Mouse (Mus musculus) cerebral cortex, adult 2 months (tissue): Measurements from ENCODE around the gene Lrrc9.

Source experiments
- WGBS: fragments of 180-500 bp; shearing (Covaris S2); methylation state at CpG from one replicate; pipeline ENCODE4 v1.1.7; 2018; 5-methylcytosine and 5-hydroxymethylcytosine counted together

Lrrc9 gene

GRCm38 (mm10) chr12:72441839-72442576 is at the start of gene Lrrc9:
Gene Lrrc9 (plus strand): TSS chr12:72441866.
- WGBS, result 6% methylated on average over 31 of the region's 31 CpGs

GRCm38 (mm10) chr12:72393046-72393805 is 48.4 kb upstream of the Lrrc9 start:
- WGBS, result 59% methylated on average over 13 of the region's 13 CpGs

DNA sequence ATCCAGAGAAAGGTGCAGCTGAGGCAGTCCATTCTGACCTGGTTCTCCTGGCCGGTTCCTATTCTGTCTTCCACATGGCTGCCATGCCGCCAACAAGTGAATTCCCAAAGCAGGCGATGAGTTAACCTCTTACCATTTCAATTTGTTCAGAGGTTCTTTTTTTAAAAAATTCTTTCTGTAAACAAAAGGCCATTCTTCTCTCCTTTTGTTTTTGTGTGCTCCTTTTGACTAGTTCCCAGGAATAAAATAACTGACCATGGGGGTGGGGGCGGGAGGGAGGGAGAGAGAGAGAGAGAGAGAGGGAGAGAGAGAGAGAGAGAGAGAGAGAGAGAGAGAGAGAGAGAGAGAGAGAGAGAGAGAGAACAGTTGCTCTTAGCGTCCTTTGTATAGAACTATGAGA is 36.6 kb upstream of the Lrrc9 start:
- WGBS, result 43% methylated on average over 5 of the region's 5 CpGs

DNA sequence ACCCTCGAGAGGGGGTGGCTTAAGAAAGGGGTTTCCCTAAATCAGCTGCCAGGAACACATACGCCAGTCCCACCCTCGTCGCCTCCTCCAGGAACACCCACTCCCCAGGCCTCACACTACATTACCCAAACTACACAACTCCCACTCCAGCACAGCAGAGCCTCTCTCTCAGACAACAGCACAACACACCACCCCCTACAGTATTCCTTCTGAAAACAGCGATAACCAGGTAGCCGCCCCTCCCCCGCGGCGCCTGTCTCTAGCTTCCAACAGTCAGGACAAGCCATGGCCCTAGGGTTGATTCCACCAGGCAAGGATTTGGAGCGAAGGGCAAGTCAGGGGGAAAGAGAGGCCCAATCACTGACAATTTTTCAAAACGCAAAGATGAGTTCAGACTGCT is 34.5 kb upstream of the Lrrc9 start:
- WGBS, result 14% methylated on average over 11 of the region's 11 CpGs

- 2% methylated on average over 17 of the region's 17 CpGs for WGBS
Observed at GRCm38 (mm10) chr12:72407721-72408110, 34.0 kb upstream of the Lrrc9 start.

DNA sequence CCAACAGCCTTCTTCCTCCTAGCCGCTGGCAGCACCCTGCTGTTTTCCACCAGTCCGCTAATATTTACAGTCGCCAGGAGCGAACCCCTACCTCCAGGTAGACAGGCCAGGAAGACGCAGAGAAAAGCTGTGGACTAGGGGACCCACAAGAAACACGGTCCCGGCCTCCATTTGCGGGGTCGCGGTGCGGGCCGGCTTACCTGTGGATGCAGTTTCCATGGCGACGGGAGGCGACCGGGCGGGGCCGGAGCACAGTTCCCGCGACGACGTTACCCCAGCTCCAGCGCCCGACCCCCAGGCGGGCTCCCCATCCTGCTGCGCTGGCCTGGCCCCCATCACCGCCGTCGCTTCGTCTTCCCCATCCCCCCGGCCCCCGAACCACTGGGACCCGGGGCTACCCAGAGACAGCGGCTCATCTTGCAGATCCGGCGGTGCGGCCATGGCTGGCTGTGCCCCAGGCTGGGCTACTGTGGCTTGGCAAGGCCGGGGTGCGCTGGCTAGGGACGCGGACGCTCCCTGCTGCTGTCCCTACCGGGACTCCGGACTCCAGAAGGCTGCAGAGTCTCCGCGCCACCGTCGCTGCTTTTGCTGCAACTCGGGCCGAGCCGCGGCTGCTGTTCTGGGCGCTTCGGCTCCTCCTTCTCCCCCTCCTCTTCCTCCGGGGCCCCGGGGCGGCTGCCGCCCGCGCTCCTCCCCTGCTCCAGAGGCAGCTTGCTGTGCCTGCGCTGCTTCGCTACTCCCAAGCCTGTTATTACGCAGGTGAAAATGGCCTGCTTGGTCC is 33.4 kb upstream of the Lrrc9 start:
- WGBS, result under 1% methylated on average over 63 of the region's 63 CpGs

DNA sequence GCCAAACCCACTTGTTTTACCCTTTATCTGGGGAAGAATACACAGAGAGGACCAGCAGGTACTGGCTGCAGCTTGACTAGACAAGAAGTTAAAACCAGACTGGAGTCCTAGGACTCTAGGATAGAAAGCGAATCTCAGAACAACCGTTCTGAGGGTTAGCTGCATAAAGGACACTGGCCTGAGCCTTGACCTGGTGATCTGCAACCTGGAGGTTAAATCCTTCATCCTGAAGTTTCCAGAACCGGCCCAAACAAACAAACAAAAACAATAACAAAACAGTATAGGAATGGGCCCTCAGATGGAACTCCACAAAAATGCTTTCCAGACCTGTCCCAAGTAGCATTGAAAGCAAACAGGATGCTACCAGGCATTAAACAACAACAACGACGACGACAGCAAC is 32.7 kb upstream of the Lrrc9 start, which contains the start of gene Rtn1:
Gene Rtn1, minus strand, starts transcription at position 101 of the 400 bp plus-strand sequence.
- WGBS, result 46% methylated on average over 6 of the region's 6 CpGs

- WGBS, result 34% methylated on average over 3 of the region's 3 CpGs
Observed at GRCm38 (mm10) chr12:72417762-72418161, 23.9 kb upstream of the Lrrc9 start.

GRCm38 (mm10) chr12:72422681-72423080 is 19.0 kb upstream of the Lrrc9 start:
- 75% methylated on average over 4 of the region's 4 CpGs for WGBS

- WGBS, result 22% methylated on average over 11 of the region's 11 CpGs
Observed at GRCm38 (mm10) chr12:72427722-72428126, 13.9 kb upstream of the Lrrc9 start.

- 85% methylated on average over 4 of the region's 4 CpGs for WGBS
Observed at GRCm38 (mm10) chr12:72432209-72432608, 9.5 kb upstream of the Lrrc9 start.

- WGBS, result 39% methylated on average over 9 of the region's 9 CpGs
Observed at GRCm38 (mm10) chr12:72433241-72433865, 8.3 kb upstream of the Lrrc9 start.

DNA sequence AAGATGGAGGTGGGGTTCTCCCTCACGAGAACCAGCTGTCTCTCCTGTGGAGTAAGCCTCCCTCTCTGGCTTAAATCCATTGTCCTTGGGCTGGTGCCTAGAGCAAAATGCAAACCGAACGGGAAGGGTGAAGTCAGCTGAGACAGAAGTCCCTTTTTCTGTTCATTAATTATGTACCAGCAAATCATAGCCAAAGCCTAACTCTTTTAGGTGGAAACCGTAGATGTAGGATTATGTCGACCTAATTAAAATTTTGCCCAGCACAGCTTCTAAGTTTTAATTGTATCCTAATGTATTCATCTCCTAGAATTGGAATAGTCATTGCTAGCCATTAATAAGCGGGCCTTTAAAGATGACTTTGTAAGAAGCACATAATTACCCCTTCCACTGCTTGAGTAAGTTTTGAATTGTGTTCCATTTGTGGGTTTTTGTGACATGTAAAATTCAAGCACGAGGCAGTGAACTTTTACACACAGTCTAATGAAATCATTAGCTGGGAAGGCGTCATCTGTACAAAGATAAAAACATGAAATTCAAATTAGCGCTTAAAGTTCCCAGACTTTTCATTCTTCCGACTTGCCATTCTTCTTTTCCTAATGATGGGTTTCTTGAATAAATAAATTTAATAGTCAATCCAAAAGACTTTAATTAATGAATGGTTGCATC is 3.9 kb upstream of the Lrrc9 start:
- WGBS, result 47% methylated on average over 10 of the region's 10 CpGs

- 47% methylated on average over 6 of the region's 6 CpGs for WGBS
Observed at GRCm38 (mm10) chr12:72438961-72439480, 2.6 kb upstream of the Lrrc9 start.

DNA sequence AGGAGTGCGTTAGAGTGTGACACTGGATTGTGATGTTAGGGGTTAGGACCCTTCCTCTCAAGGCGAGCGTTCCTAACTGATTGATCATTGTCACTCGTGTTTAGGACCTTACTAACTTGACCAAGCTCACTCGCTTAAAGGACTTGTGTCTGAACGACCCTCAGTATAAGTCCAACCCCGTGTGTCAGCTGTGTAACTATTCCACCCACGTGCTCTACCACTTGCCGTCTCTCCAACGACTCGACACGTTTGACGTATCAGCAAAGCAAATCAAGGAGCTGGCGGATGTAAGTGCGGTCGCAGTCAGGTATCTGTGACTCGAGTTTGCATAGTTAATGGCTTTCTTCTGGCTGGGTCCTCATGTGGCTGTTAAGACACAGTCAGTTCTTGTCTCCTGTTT is 12.3 kb downstream of the Lrrc9 start:
- WGBS, result 85% methylated on average over 17 of the region's 17 CpGs

DNA sequence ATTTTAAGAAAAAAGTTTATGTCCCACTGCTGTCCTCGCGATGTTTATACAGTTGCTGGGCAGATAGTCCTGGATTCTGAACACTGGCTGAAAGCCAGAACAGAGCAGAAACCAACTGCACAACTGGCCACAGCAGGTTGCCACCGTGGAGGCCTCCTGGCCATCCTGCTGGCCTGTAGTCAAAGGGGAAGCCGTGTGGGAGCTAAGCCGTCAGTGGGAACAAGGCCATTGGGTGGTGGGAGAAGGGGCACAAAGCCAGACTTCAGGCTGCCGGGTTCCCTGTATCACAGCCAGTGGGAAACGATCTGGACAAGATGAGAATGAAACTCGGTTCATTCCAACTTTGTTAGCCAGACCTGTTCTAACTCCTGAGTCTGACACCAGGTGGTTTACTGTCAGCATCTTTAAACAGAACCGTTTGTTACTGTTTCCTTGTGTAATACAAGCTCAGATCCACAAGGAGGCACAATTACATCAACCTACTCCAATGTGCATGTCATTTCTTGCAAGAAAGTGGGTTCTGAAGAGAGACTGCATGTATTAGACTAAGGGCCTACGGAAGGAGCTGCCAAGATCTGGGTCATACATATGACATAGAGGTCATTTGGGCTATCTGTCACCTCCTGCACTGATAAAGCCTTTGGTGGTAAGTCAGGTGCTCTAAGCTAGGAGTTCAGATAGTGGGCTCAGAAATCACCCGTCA is 19.7 kb downstream of the Lrrc9 start:
- 31% methylated on average over 11 of the region's 11 CpGs for whole genome bisulfite sequencing

DNA sequence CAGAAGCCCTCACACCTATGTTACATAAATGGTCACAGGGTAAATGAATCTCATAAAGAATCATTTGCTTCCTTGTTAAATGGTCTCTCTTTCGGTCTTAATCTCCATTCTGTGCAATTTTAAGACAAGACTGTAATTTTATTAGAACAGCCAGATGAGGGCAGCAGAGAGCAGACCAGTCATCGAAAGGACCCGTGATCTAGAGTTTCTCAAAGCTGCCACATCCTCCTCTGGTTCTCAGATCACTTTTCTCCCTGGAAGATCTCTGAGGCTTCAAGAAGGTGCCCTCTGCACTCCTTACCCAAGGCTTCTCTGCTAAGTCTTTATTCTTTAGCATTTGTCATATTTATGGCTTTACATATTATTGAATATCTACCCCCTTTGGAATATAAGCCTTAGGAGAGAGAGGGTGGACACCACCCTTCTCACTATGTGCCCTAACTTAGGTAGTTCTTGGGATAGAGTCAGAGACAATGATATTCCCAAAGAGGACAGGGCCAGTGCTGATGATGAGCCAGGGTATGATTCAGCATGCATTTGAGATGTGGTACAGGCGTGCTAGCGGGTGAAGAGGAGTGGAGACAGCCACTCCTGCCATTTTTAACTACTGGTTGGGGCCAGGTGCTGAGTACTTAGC is 20.3 kb downstream of the Lrrc9 start:
- WGBS, result 37% methylated on average over 5 of the region's 5 CpGs

DNA sequence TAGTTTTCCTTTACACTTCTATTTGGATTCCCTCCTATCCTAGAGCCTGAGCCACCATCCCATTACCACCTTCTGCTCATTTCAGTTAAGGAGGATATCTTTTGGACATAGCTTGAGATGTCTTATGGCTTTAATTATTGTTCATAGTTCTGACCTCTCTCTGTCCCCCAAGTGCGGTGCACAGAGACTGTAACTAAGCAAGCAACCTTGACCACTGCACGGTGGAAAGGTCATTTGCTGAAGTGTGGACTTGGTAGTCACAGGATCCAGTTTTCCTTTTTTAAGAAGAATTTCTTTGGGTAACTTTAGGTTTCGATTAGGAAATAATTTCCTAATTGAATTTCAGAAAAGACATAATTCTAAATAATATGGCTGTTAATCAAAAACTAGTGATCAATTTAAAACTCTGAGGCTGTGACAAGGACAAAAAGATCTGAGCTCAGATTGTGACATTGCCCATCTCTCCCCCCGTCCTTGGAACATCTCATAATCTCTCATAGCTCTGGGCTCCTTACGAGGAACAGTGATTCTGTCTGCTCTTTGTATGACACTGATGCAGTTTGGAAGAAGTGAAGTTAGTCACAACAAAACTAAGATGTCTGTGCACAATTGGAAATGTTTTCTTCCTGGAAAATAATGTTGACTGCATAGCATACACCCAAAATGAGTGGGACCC is 24.3 kb downstream of the Lrrc9 start:
- WGBS, result 96% methylated on average over 5 of the region's 5 CpGs

- 72% methylated on average over 1 of the region's 1 CpGs for WGBS
Observed at GRCm38 (mm10) chr12:72467269-72467668, 25.6 kb downstream of the Lrrc9 start.
